Mouse (Mus musculus): Measurements from ENCODE around the gene Hspa1a. TPM values are rescaled to one million over a fixed set of nuclear protein-coding genes. Genes with fewer than 3 reads are reported as not detected.
A peak's percentile ranks its signal among the peaks of the same experiment; 100 is the strongest.

Hspa1a gene
- polyA plus RNA-seq, 1 experiment = 1.9 TPM

DNA sequence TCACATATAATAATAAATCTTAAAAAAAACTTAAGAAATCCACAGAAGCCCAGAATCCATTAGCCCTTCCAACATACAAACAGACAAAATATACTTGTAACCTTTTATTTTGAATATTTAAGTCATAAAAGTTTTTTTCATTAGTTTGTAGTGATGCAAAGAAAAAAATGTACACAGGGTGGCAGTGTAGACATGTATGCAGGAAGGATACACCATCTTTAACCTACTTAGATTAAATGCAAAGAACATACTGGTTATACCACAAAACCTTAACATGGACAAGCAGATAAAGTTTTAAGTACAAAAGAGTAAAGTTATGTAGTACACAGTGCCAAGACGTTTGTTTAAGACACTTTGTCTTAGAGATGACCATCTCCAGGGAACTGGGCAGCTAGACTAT lies 15.6 kb downstream of the Hspa1a start:
- no peak overlapping the region for H3K4me3 ChIP-seq (ENCODE audit: low read depth, low read length)
- no peaks in the 10 kb centered on the region for H3K4me1 ChIP-seq (ENCODE audit: control insufficient read depth, insufficient read depth, low read length)
- no peak for TF ChIP-seq CTCF (IDR thresholded peaks at IDR 0.05; ENCODE audit: low read depth, low read length)
- no peak for TF ChIP-seq POLR2A (IDR thresholded peaks at IDR 0.05; ENCODE audit: insufficient read depth, low read length)
- TF ChIP-seq EP300 (IDR thresholded peaks at IDR 0.05; ENCODE audit: insufficient read depth, low read depth, low read length) = no peak
- H3K36me3 ChIP-seq (ENCODE audit: control insufficient read depth, insufficient read depth, low read length, poor library complexity, severe bottlenecking) = peaks cover 7% of the 10 kb centered on the region
- H3K27me3 ChIP-seq (ENCODE audit: control insufficient read depth, insufficient read depth, low read length, poor library complexity, severe bottlenecking) = no peaks in the 10 kb centered on the region
- no peak overlapping the region for H3K27ac ChIP-seq (ENCODE audit: insufficient read depth, low read length)
- no peak overlapping the region for H3K9ac ChIP-seq (ENCODE audit: low read depth, poor library complexity, severe bottlenecking)
- H3K9me3 ChIP-seq (replicated peaks; ENCODE audit: control insufficient read depth, insufficient read depth, low read length, poor library complexity, severe bottlenecking) = no peaks in the 10 kb centered on the region

- Histone ChIP-seq H3K9ac (ENCODE audit: low read depth, poor library complexity, severe bottlenecking) (no peak overlapping the region), H3K4me3 (ENCODE audit: low read depth, low read length) (no peak overlapping the region)
- TF ChIP-seq POLR2A (IDR thresholded peaks at IDR 0.05; ENCODE audit: insufficient read depth, low read length) (no peak), CTCF (IDR thresholded peaks at IDR 0.05; ENCODE audit: low read depth, low read length) (no peak), EP300 (IDR thresholded peaks at IDR 0.05; ENCODE audit: insufficient read depth, low read depth, low read length) (no peak)
Observed at GRCm38 (mm10) chr17:34955884-34956283, 16.1 kb downstream of the Hspa1a start.

GRCm38 (mm10) chr17:34954831-34955230 lies 17.1 kb downstream of the Hspa1a start:
- Histone ChIP-seq H3K27me3 (ENCODE audit: control insufficient read depth, insufficient read depth, low read length, poor library complexity, severe bottlenecking) (no peaks in the 10 kb centered on the region), H3K4me1 (ENCODE audit: control insufficient read depth, insufficient read depth, low read length) (no peaks in the 10 kb centered on the region), H3K36me3 (ENCODE audit: control insufficient read depth, insufficient read depth, low read length, poor library complexity, severe bottlenecking) (peaks cover 22% of the 10 kb centered on the region), H3K9me3 (replicated peaks; ENCODE audit: control insufficient read depth, insufficient read depth, low read length, poor library complexity, severe bottlenecking) (no peaks in the 10 kb centered on the region), H3K4me3 (ENCODE audit: low read depth, low read length) (no peak overlapping the region), H3K9ac (ENCODE audit: low read depth, poor library complexity, severe bottlenecking) (no peak overlapping the region), H3K27ac (ENCODE audit: insufficient read depth, low read length) (no peak overlapping the region)
- no peak for TF ChIP-seq CTCF (IDR thresholded peaks at IDR 0.05; ENCODE audit: low read depth, low read length)
- no peak for TF ChIP-seq EP300 (IDR thresholded peaks at IDR 0.05; ENCODE audit: insufficient read depth, low read depth, low read length)
- no peak for TF ChIP-seq POLR2A (IDR thresholded peaks at IDR 0.05; ENCODE audit: insufficient read depth, low read length)

More at GRCm38 (mm10) chr17:34955884-34956283, 16.1 kb downstream of the Hspa1a start:
- no peak overlapping the region for H3K27ac ChIP-seq (ENCODE audit: insufficient read depth, low read length)
- no peaks in the 10 kb centered on the region for H3K9me3 ChIP-seq (replicated peaks; ENCODE audit: control insufficient read depth, insufficient read depth, low read length, poor library complexity, severe bottlenecking)
- H3K36me3 ChIP-seq (ENCODE audit: control insufficient read depth, insufficient read depth, low read length, poor library complexity, severe bottlenecking) = peaks cover 12% of the 10 kb centered on the region
- H3K27me3 ChIP-seq (ENCODE audit: control insufficient read depth, insufficient read depth, low read length, poor library complexity, severe bottlenecking) = no peaks in the 10 kb centered on the region
- no peaks in the 10 kb centered on the region for H3K4me1 ChIP-seq (ENCODE audit: control insufficient read depth, insufficient read depth, low read length)

DNA sequence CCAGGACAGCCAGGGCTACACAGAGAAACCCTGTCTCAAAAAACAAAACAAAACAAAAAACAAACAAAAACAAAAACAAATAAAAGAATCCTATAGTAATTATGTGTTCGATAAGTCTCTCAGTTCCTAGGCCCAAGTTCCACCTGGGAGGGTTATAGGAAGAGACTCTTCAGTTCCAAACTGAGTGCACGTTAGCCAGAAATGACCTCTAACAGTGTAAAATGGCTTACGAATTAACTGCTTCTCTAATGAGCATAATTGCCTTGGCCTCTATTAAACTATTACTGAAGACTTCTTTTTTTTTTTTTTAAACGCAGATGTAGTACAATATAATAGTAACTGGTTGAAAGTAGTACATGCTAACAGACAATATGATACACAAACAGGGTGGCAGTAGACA lies 18.1 kb downstream of the Hspa1a start:
- H3K27ac ChIP-seq (ENCODE audit: insufficient read depth, low read length) = no peak overlapping the region
- H3K9ac ChIP-seq (ENCODE audit: low read depth, poor library complexity, severe bottlenecking) = no peak overlapping the region
- H3K27me3 ChIP-seq (ENCODE audit: control insufficient read depth, insufficient read depth, low read length, poor library complexity, severe bottlenecking) = no peaks in the 10 kb centered on the region
- no peaks in the 10 kb centered on the region for H3K4me1 ChIP-seq (ENCODE audit: control insufficient read depth, insufficient read depth, low read length)
- H3K9me3 ChIP-seq (replicated peaks; ENCODE audit: control insufficient read depth, insufficient read depth, low read length, poor library complexity, severe bottlenecking) = no peaks in the 10 kb centered on the region
- no peak overlapping the region for H3K4me3 ChIP-seq (ENCODE audit: low read depth, low read length)
- TF ChIP-seq EP300 (IDR thresholded peaks at IDR 0.05; ENCODE audit: insufficient read depth, low read depth, low read length) (no peak), POLR2A (IDR thresholded peaks at IDR 0.05; ENCODE audit: insufficient read depth, low read length) (no peak), CTCF (IDR thresholded peaks at IDR 0.05; ENCODE audit: low read depth, low read length) (no peak)
- peaks cover 26% of the 10 kb centered on the region for H3K36me3 ChIP-seq (ENCODE audit: control insufficient read depth, insufficient read depth, low read length, poor library complexity, severe bottlenecking)

GRCm38 (mm10) chr17:34953258-34953657 lies 18.7 kb downstream of the Hspa1a start:
- H3K4me1 ChIP-seq (ENCODE audit: control insufficient read depth, insufficient read depth, low read length) = no peaks in the 10 kb centered on the region
- peaks cover 26% of the 10 kb centered on the region for H3K36me3 ChIP-seq (ENCODE audit: control insufficient read depth, insufficient read depth, low read length, poor library complexity, severe bottlenecking)
- no peaks in the 10 kb centered on the region for H3K27me3 ChIP-seq (ENCODE audit: control insufficient read depth, insufficient read depth, low read length, poor library complexity, severe bottlenecking)
- H3K4me3 ChIP-seq (ENCODE audit: low read depth, low read length) = peak overlapping the region; percentile 30
- no peak for TF ChIP-seq POLR2A (IDR thresholded peaks at IDR 0.05; ENCODE audit: insufficient read depth, low read length)
- TF ChIP-seq EP300 (IDR thresholded peaks at IDR 0.05; ENCODE audit: insufficient read depth, low read depth, low read length) = no peak
- TF ChIP-seq CTCF (IDR thresholded peaks at IDR 0.05; ENCODE audit: low read depth, low read length) = no peak
- H3K27ac ChIP-seq (ENCODE audit: insufficient read depth, low read length) = peak overlapping the region; percentile 76
- H3K9ac ChIP-seq (ENCODE audit: low read depth, poor library complexity, severe bottlenecking) = peak overlapping the region; percentile 99
- no peaks in the 10 kb centered on the region for H3K9me3 ChIP-seq (replicated peaks; ENCODE audit: control insufficient read depth, insufficient read depth, low read length, poor library complexity, severe bottlenecking)

DNA sequence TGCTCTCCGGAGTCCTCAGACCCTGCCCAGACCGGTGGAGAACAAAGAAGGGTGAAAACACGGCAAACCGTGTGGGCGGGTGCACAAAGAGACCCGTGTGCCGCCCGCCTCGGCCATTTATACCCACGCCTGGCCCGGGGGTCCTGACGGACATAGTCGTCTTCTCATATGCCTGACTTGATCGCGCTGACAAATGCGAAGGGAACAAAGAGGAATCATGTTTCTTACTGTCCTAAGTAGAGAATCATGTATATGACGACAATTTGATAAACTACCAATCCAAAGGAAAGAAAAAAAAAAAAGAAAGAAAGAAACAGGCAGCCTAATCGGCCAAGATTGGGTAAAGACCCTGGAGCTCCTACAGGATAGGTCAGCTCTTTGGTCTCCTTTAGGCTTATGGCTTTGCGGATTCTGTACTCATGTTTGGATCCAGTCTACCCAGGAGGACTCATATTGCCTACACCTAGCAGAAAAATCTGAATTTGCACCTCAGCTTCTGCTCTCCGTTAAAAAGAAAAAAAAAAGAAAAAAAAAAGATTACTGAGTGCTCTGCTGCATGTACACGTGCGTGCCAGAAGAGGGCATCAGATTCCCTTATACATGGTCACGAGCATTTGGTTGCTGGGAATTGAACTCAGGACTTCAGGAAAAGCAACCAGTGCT lies 19.4 kb downstream of the Hspa1a start:
- no peaks in the 10 kb centered on the region for H3K9me3 ChIP-seq (replicated peaks; ENCODE audit: control insufficient read depth, insufficient read depth, low read length, poor library complexity, severe bottlenecking)
- TF ChIP-seq POLR2A (IDR thresholded peaks at IDR 0.05; ENCODE audit: insufficient read depth, low read length) = peak; percentile 97
- no peak for TF ChIP-seq CTCF (IDR thresholded peaks at IDR 0.05; ENCODE audit: low read depth, low read length)
- no peak for TF ChIP-seq EP300 (IDR thresholded peaks at IDR 0.05; ENCODE audit: insufficient read depth, low read depth, low read length)

More for the DNA sequence above, 19.4 kb downstream of the Hspa1a start:
- no peaks in the 10 kb centered on the region for H3K4me1 ChIP-seq (ENCODE audit: control insufficient read depth, insufficient read depth, low read length)
- no peaks in the 10 kb centered on the region for H3K27me3 ChIP-seq (ENCODE audit: control insufficient read depth, insufficient read depth, low read length, poor library complexity, severe bottlenecking)
- H3K4me3 ChIP-seq (ENCODE audit: low read depth, low read length) = peak overlapping the region; percentile 96
- H3K27ac ChIP-seq (ENCODE audit: insufficient read depth, low read length) = peak overlapping the region; percentile 97
- H3K36me3 ChIP-seq (ENCODE audit: control insufficient read depth, insufficient read depth, low read length, poor library complexity, severe bottlenecking) = peaks cover 26% of the 10 kb centered on the region
- H3K9ac ChIP-seq (ENCODE audit: low read depth, poor library complexity, severe bottlenecking) = peak overlapping the region; percentile 99

Measured in ES-Bruce4 (cell line).